Mouse (Mus musculus) heart, adult 10 weeks (tissue): ENCODE measurements around the gene Vmn1r232. TPM values are rescaled to one million over a fixed set of nuclear protein-coding genes. Genes with fewer than 3 reads are reported as not detected.

ENCODE experiments used
- polyA plus RNA-seq: library from polyadenylated mRNA; stranded (reverse); fragments of 350-450 nt; fragmentation: Illumina TruSeq; extraction: RNeasy Lipid Tissue Mini Kit (QIAGEN cat#74804); gene quantifications from one replicate; pipeline ENCODE4 v1.2.3, GENCODE M21; 2014; ENCODE audit warnings: low read depth, low replicate concordance

Vmn1r232 gene
- polyA plus RNA-seq, result not detected

DNA sequence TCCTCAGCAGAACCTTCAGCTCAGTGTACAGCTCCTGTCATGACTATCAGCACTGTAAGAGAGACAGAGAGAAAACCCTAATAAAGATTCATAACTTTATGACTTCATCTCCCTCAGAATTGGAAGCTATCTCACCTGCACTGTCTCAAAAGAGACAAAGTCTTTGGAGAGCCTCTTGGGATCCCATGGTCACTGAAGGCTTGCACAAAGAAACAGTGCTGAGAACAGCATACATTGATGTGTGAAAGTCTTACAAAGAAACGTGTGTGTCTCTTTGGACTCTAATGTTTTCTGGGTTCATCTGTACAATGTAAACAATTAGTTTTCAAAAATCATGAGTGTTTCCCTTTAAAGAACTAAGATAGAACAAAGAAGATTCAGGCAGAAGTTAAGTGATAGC, at the start of gene Vmn1r232:
Gene Vmn1r232, minus strand, starts transcription at position 101 of the 400 bp plus-strand sequence.

DNA sequence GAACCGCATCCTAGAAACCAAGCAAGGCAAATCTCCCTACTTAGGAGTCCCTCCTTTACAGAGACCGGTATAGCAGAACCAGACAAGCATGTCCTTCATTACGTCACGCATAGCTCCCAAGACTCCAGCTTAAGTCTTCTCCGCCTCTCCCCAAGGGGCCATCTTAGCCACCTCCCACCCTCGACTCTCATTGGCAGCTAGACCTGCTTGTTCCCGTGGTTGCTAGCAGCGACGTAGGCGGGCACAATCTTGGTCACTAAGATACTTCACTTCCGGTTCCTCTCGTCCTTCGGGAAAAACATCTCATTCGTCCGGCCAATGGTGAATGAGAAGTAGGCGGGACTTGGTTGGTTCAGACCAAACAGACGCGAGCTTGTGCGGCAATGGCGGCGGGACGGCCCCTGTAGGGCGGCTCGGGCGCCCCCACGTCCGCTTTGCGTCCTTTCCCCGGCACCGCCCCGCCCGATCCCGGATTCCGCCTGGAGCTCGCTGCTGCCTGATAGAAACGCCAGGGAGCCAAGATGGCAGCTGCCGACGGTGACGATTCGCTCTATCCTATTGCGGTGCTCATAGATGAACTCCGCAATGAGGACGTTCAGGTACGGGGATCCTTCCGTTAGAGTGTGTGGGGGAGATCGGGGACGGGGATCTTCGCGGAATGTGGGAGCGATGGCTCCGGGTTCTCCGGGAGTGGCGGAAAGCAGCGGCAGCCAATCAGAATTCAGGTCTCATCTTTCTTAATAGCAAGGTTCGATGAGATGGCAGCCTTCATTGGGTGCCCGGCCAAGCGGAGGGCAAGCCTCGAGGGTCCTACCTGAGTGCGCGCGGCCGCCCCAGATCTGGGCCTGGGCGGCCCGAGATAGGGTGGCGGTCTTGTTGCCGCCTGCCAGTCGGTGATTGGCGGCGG, 25.7 kb upstream of the Vmn1r232 start, which contains the start of gene Ppp2r1a:
Gene Ppp2r1a, plus strand, starts transcription at position 327 of the 907 bp plus-strand sequence.

DNA sequence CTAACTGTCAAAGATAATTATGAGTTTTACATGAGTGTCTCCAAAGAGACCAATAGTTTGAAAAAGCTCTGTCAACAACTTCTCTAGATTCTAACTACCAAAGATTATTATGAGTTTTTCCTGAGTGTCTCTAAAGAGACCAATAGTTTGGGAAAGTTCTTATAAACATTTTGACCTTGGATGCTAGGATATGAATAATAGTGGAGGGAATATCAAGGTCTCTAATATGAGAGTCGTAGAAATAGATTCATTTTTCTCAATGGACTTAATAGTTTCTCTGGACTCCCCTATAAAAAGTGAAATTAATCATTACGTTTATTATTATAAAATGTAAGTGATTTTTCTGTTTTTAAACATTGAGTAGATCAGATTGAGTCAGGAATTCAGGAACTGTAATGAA, 14.5 kb downstream of the Vmn1r232 start, which contains the start of gene Vmn1r231:
Gene Vmn1r231, minus strand, starts transcription at position 101 of the 400 bp plus-strand sequence.

Other genes starting within 250 kb of the Vmn1r232 start
- not detected for gene Vmn1r226, start 236.9 kb downstream of the Vmn1r232 start, polyA plus RNA-seq
- gene Vmn1r227, start 189.9 kb downstream of the Vmn1r232 start, polyA plus RNA-seq, result not detected
- not detected for gene Vmn1r228, start 133.6 kb downstream of the Vmn1r232 start, polyA plus RNA-seq
- not detected for gene Vmn1r229, start 108.2 kb downstream of the Vmn1r232 start, polyA plus RNA-seq
- gene Vmn1r230, start 79.3 kb downstream of the Vmn1r232 start, polyA plus RNA-seq, result not detected
- gene Vmn1r231, start 14.6 kb downstream of the Vmn1r232 start, polyA plus RNA-seq, result not detected
- gene Ppp2r1a, start 25.6 kb upstream of the Vmn1r232 start, polyA plus RNA-seq, result 184 TPM
- not detected for gene Vmn1r233, start 76.8 kb upstream of the Vmn1r232 start, polyA plus RNA-seq
- 12.5 TPM for gene Zfp160, start 89.2 kb upstream of the Vmn1r232 start, polyA plus RNA-seq